Mouse (Mus musculus): ENCODE measurements around the gene Fv1. TPM values are rescaled to one million over a fixed set of nuclear protein-coding genes. Genes with fewer than 3 reads are reported as not detected.
"Not testable (repeated sequence)": the region's sequence is repeated elsewhere in the genome, so short reads cannot be mapped to it uniquely, and the experiment has no call there.

Fv1 gene
- total and polyA plus RNA-seq, 3 experiments: not detected

GRCm38 (mm10) chr4:147848584-147848991, 20.2 kb upstream of the Fv1 start:
- ATAC-seq (ENCODE audit: extremely low read depth, insufficient number of reproducible peaks, low FRiP score, poor library complexity, severe bottlenecking): peak; percentile 36; the same call in 1 of the 2 replicates
- Histone ChIP-seq H3K4me3 (ENCODE audit: low read depth, low read length) (peak overlapping the region; percentile 82), H3K27me3 (ENCODE audit: insufficient read depth, low read length) (no peaks in the 10 kb centered on the region), H3K36me3 (replicated peaks) (peaks cover 14% of the 10 kb centered on the region), H3K9me3 (replicated peaks) (no peaks in the 10 kb centered on the region), H3K4me1 (ENCODE audit: insufficient read depth, low read depth, low read length) (peaks cover 19% of the 10 kb centered on the region)
- no peak for DNase-seq (ENCODE audit: low spot score)
- TF ChIP-seq TAL1 (conservative IDR thresholded peaks at IDR 0.05; ENCODE audit: low read depth, low read length) (no peak), GATA1 (IDR thresholded peaks at IDR 0.05; ENCODE audit: borderline replicate concordance, low read length) (no peak), CTCF (IDR thresholded peaks at IDR 0.05; ENCODE audit: low read depth, low read length) (no peak), POLR2AphosphoS5 (IDR thresholded peaks at IDR 0.05; ENCODE audit: insufficient replicate concordance, low read depth, low read length) (no peak), GATA2 (IDR thresholded peaks at IDR 0.05; ENCODE audit: borderline replicate concordance, low read depth, low read length) (no peak)

GRCm38 (mm10) chr4:147850776-147851175, 18.0 kb upstream of the Fv1 start:
- H3K4me1 ChIP-seq (ENCODE audit: insufficient read depth, low read depth, low read length): peaks cover 19% of the 10 kb centered on the region
- TF ChIP-seq CTCF (IDR thresholded peaks at IDR 0.05; ENCODE audit: low read depth, low read length) (no peak), GATA2 (IDR thresholded peaks at IDR 0.05; ENCODE audit: borderline replicate concordance, low read depth, low read length) (no peak), TAL1 (conservative IDR thresholded peaks at IDR 0.05; ENCODE audit: low read depth, low read length) (no peak), GATA1 (IDR thresholded peaks at IDR 0.05; ENCODE audit: borderline replicate concordance, low read length) (no peak), POLR2AphosphoS5 (IDR thresholded peaks at IDR 0.05; ENCODE audit: insufficient replicate concordance, low read depth, low read length) (no peak)
- H3K9me3 ChIP-seq (replicated peaks): no peaks in the 10 kb centered on the region
- H3K36me3 ChIP-seq (replicated peaks): peaks cover 8% of the 10 kb centered on the region
- DNase-seq (ENCODE audit: low spot score) (no peak), ATAC-seq (ENCODE audit: extremely low read depth, insufficient number of reproducible peaks, low FRiP score, poor library complexity, severe bottlenecking) (no peak)
- H3K4me3 ChIP-seq (ENCODE audit: low read depth, low read length): no peak overlapping the region
- no peaks in the 10 kb centered on the region for H3K27me3 ChIP-seq (ENCODE audit: insufficient read depth, low read length)

- 0 out of 2 replicates have a peak, but pooled peaks cover 3% of the 10 kb centered on the region for H3K4me1 ChIP-seq (ENCODE audit: insufficient read depth, low read depth, low read length)
- no peaks in the 10 kb centered on the region for H3K9me3 ChIP-seq (replicated peaks)
- TF ChIP-seq CTCF (IDR thresholded peaks at IDR 0.05; ENCODE audit: low read depth, low read length) (no peak), GATA1 (IDR thresholded peaks at IDR 0.05; ENCODE audit: borderline replicate concordance, low read length) (no peak), GATA2 (IDR thresholded peaks at IDR 0.05; ENCODE audit: borderline replicate concordance, low read depth, low read length) (no peak), TAL1 (conservative IDR thresholded peaks at IDR 0.05; ENCODE audit: low read depth, low read length) (no peak)
- H3K4me3 ChIP-seq (ENCODE audit: low read depth, low read length): no peak overlapping the region
- H3K27me3 ChIP-seq (ENCODE audit: insufficient read depth, low read length): peaks cover 3% of the 10 kb centered on the region; the same call in 1 of the 2 replicates
- DNase-seq (ENCODE audit: low spot score): no peak
- ATAC-seq (ENCODE audit: extremely low read depth, insufficient number of reproducible peaks, low FRiP score, poor library complexity, severe bottlenecking): no peak
- H3K36me3 ChIP-seq (replicated peaks): no peaks in the 10 kb centered on the region
Observed at GRCm38 (mm10) chr4:147862051-147862450, 6.7 kb upstream of the Fv1 start.

GRCm38 (mm10) chr4:147865651-147866050, 3.1 kb upstream of the Fv1 start:
- no peaks in the 10 kb centered on the region for H3K36me3 ChIP-seq (replicated peaks)
- TF ChIP-seq GATA1 (IDR thresholded peaks at IDR 0.05; ENCODE audit: borderline replicate concordance, low read length): no peak
- TF ChIP-seq GATA2 (IDR thresholded peaks at IDR 0.05; ENCODE audit: borderline replicate concordance, low read depth, low read length): no peak
- no peak for TF ChIP-seq TAL1 (conservative IDR thresholded peaks at IDR 0.05; ENCODE audit: low read depth, low read length)
- no peak for TF ChIP-seq CTCF (IDR thresholded peaks at IDR 0.05; ENCODE audit: low read depth, low read length)
- TF ChIP-seq POLR2AphosphoS5 (IDR thresholded peaks at IDR 0.05; ENCODE audit: insufficient replicate concordance, low read depth, low read length): no peak
- DNase-seq (ENCODE audit: low spot score): no peak
- H3K9me3 ChIP-seq (replicated peaks): peaks cover 17% of the 10 kb centered on the region
- ATAC-seq (ENCODE audit: extremely low read depth, insufficient number of reproducible peaks, low FRiP score, poor library complexity, severe bottlenecking): no peak
- H3K4me3 ChIP-seq (ENCODE audit: low read depth, low read length): no peak overlapping the region
- H3K4me1 ChIP-seq (ENCODE audit: insufficient read depth, low read depth, low read length): 0 out of 2 replicates have a peak, but pooled peaks cover 3% of the 10 kb centered on the region
- peaks cover 3% of the 10 kb centered on the region; the same call in 1 of the 2 replicates for H3K27me3 ChIP-seq (ENCODE audit: insufficient read depth, low read length)

- Histone ChIP-seq H3K9me3 (replicated peaks) (peaks cover 17% of the 10 kb centered on the region), H3K27me3 (ENCODE audit: insufficient read depth, low read length) (peaks cover 3% of the 10 kb centered on the region; the same call in 1 of the 2 replicates), H3K4me3 (ENCODE audit: low read depth, low read length) (no peak overlapping the region), H3K36me3 (replicated peaks) (no peaks in the 10 kb centered on the region), H3K4me1 (ENCODE audit: insufficient read depth, low read depth, low read length) (no peaks in the 10 kb centered on the region)
- no peak for TF ChIP-seq GATA2 (IDR thresholded peaks at IDR 0.05; ENCODE audit: borderline replicate concordance, low read depth, low read length)
- no peak for TF ChIP-seq CTCF (IDR thresholded peaks at IDR 0.05; ENCODE audit: low read depth, low read length)
- no peak for TF ChIP-seq TAL1 (conservative IDR thresholded peaks at IDR 0.05; ENCODE audit: low read depth, low read length)
- no peak for TF ChIP-seq POLR2AphosphoS5 (IDR thresholded peaks at IDR 0.05; ENCODE audit: insufficient replicate concordance, low read depth, low read length)
- no peak for TF ChIP-seq GATA1 (IDR thresholded peaks at IDR 0.05; ENCODE audit: borderline replicate concordance, low read length)
- no peak for ATAC-seq (ENCODE audit: extremely low read depth, insufficient number of reproducible peaks, low FRiP score, poor library complexity, severe bottlenecking)
- DNase-seq (ENCODE audit: low spot score): no peak
Observed at GRCm38 (mm10) chr4:147866056-147866455, 2.7 kb upstream of the Fv1 start.

GRCm38 (mm10) chr4:147866793-147867192, 2.0 kb upstream of the Fv1 start:
- DNase-seq (ENCODE audit: low spot score); H3K36me3 ChIP-seq (replicated peaks): not testable (repeated sequence)

More at GRCm38 (mm10) chr4:147866793-147867192, 2.0 kb upstream of the Fv1 start:
- ATAC-seq (ENCODE audit: extremely low read depth, insufficient number of reproducible peaks, low FRiP score, poor library complexity, severe bottlenecking); H3K27me3 ChIP-seq (ENCODE audit: insufficient read depth, low read length); H3K4me1 ChIP-seq (ENCODE audit: insufficient read depth, low read depth, low read length); H3K4me3 ChIP-seq (ENCODE audit: low read depth, low read length): not testable (repeated sequence)
- H3K9me3 ChIP-seq (replicated peaks): peaks cover 17% of the 10 kb centered on the region

All from G1E (cell line).